Mouse (Mus musculus) MEL (cell line): ENCODE results near the gene Utrn. TPM values are rescaled to one million over a fixed set of nuclear protein-coding genes. Genes with fewer than 3 reads are reported as not detected.

Experiments
- DNase-seq: peaks from one replicate; pipeline ENCODE4 v3.0.0; 2011; ENCODE audit warnings: low read depth, low spot score
- H3K27ac ChIP-seq: 2 replicates; pipeline ENCODE4 v1.5.1; 2012; ENCODE audit warnings: low read depth, mild to moderate bottlenecking, control low read depth, low read length, moderate library complexity; ENCODE audit not compliant: control insufficient read depth
- H3K27me3 ChIP-seq, 2 experiments: fragments of 150-350 bp in 1 of 2; sonication (generic) in 1 of 2; 2 replicates each; pipeline ENCODE4 v1.6.1; 2012; ENCODE audit warnings: low read length in 2 of 2, mild to moderate bottlenecking in 2 of 2, improper control_type of control experiment in 1 of 2, moderate library complexity in 1 of 2; ENCODE audit not compliant: insufficient read depth in 2 of 2, control insufficient read depth in 1 of 2
- H3K36me3 ChIP-seq, 2 experiments: 2 replicates each; pipeline ENCODE4 v1.6.1; 2012 to 2014; ENCODE audit warnings: low read length in 2 of 2, improper control_type of control experiment in 1 of 2, inconsistent platforms in 1 of 2, mild to moderate bottlenecking in 1 of 2; ENCODE audit not compliant: insufficient read depth in 2 of 2, control insufficient read depth in 1 of 2
- H3K4me1 ChIP-seq, 2 experiments: fragments of 150-350 bp in 1 of 2; sonication (generic) in 1 of 2; 2 replicates each; pipeline ENCODE4 v1.6.1; 2012; ENCODE audit warnings: low read length in 2 of 2, improper control_type of control experiment in 1 of 2, mild to moderate bottlenecking in 1 of 2; ENCODE audit not compliant: insufficient read depth in 2 of 2, control insufficient read depth in 1 of 2
- H3K4me3 ChIP-seq, 2 experiments: fragments of 150-350 bp in 1 of 2; sonication (generic) in 1 of 2; 2 replicates each; pipeline ENCODE4 v1.5.1; 2012; ENCODE audit warnings: low read depth in 2 of 2, low read length in 2 of 2, mild to moderate bottlenecking in 2 of 2, moderate library complexity in 2 of 2, control low read depth in 1 of 2, improper control_type of control experiment in 1 of 2; ENCODE audit not compliant: control insufficient read depth in 1 of 2, insufficient read depth in 1 of 2
- H3K79me2 ChIP-seq: 2 replicates; pipeline ENCODE4 v1.6.1; 2012; ENCODE audit warnings: mild to moderate bottlenecking, low read length, moderate library complexity; ENCODE audit not compliant: control insufficient read depth, poor library complexity, insufficient read depth
- H3K9ac ChIP-seq: 2 replicates; pipeline ENCODE4 v1.6.1; 2012; ENCODE audit warnings: low read depth, mild to moderate bottlenecking, control low read depth, low read length, moderate library complexity; ENCODE audit not compliant: control insufficient read depth, poor library complexity, severe bottlenecking
- H3K9me3 ChIP-seq: fragments of 150-350 bp; sonication (generic); replicated peaks from 2 replicates; pipeline ENCODE4 v1.6.1; 2012; ENCODE audit warnings: mild to moderate bottlenecking, low read length, improper control_type of control experiment, moderate library complexity; ENCODE audit not compliant: insufficient read depth
- CHD1 ChIP-seq: IDR thresholded peaks from 2 replicates; pipeline ENCODE4 v1.6.1; 2012; ENCODE audit warnings: low read depth, mild to moderate bottlenecking, inconsistent platforms, low read length, improper control_type of control experiment
- CTCF ChIP-seq, 3 experiments: IDR thresholded peaks in 2 of 3; conservative IDR thresholded peaks in 1 of 3; 2 replicates each; pipeline ENCODE4 v1.5.1; 2011 to 2012; ENCODE audit warnings: low read length in 3 of 3, low read depth in 2 of 3, mild to moderate bottlenecking in 2 of 3, improper control_type of control experiment in 1 of 3, inconsistent platforms in 1 of 3, mixed read lengths in 1 of 3, moderate library complexity in 1 of 3; ENCODE audit not compliant: control insufficient read depth in 1 of 3, insufficient read depth in 1 of 3, poor library complexity in 1 of 3, severe bottlenecking in 1 of 3
- E2F4 ChIP-seq: IDR thresholded peaks from 2 replicates; pipeline ENCODE4 v1.6.1; 2011; ENCODE audit warnings: low read depth, low read length, improper control_type of control experiment, borderline replicate concordance
- MAFK ChIP-seq: IDR thresholded peaks from 2 replicates; pipeline ENCODE4 v1.6.1; 2011; ENCODE audit warnings: low read depth, mild to moderate bottlenecking, low read length, improper control_type of control experiment, borderline replicate concordance
- MAZ ChIP-seq: IDR thresholded peaks from 2 replicates; pipeline ENCODE4 v1.6.1; 2012; ENCODE audit warnings: low read depth, mild to moderate bottlenecking, inconsistent platforms, low read length, improper control_type of control experiment
- MXI1 ChIP-seq: IDR thresholded peaks from 2 replicates; pipeline ENCODE4 v1.6.1; 2011; ENCODE audit warnings: mild to moderate bottlenecking, low read depth, low read length, improper control_type of control experiment
- MYB ChIP-seq: IDR thresholded peaks from 2 replicates; pipeline ENCODE4 v1.6.1; 2011; ENCODE audit warnings: mild to moderate bottlenecking, low read depth, low read length, improper control_type of control experiment
- NELFE ChIP-seq: IDR thresholded peaks from 2 replicates; pipeline ENCODE4 v1.6.1; 2011; ENCODE audit warnings: low read depth, low read length, improper control_type of control experiment
- NRF1 ChIP-seq: IDR thresholded peaks from 2 replicates; pipeline ENCODE4 v1.6.1; 2014; ENCODE audit warnings: low read depth, mild to moderate bottlenecking, inconsistent platforms, low read length, improper control_type of control experiment, moderate library complexity; ENCODE audit not compliant: poor library complexity, insufficient read depth, severe bottlenecking
- POLR2AphosphoS2 ChIP-seq: IDR thresholded peaks from 2 replicates; pipeline ENCODE4 v1.6.1; 2011; ENCODE audit warnings: low read length, improper control_type of control experiment
- POLR2AphosphoS5 ChIP-seq: IDR thresholded peaks from 2 replicates; pipeline ENCODE4 v1.6.1; 2012; ENCODE audit warnings: low read depth, borderline replicate concordance, mild to moderate bottlenecking, inconsistent platforms, low read length, moderate library complexity, mixed read lengths
- RAD21 ChIP-seq: IDR thresholded peaks from 2 replicates; pipeline ENCODE4 v1.6.1; 2011; ENCODE audit warnings: mild to moderate bottlenecking, low read depth, low read length, improper control_type of control experiment
- TAL1 ChIP-seq: IDR thresholded peaks from 2 replicates; pipeline ENCODE4 v1.6.1; 2012; ENCODE audit warnings: mild to moderate bottlenecking, inconsistent platforms, low read length, moderate library complexity, mixed read lengths
- TCF12 ChIP-seq: IDR thresholded peaks from 2 replicates; pipeline ENCODE4 v1.6.1; 2014; ENCODE audit warnings: low read depth, mild to moderate bottlenecking, inconsistent platforms, low read length, improper control_type of control experiment, moderate library complexity
- UBTF ChIP-seq: IDR thresholded peaks from 2 replicates; pipeline ENCODE4 v1.6.1; 2012; ENCODE audit warnings: low read depth, mild to moderate bottlenecking, inconsistent platforms, low read length, improper control_type of control experiment, moderate library complexity, borderline replicate concordance; ENCODE audit not compliant: insufficient read depth
- ZC3H11A ChIP-seq: IDR thresholded peaks from 2 replicates; pipeline ENCODE4 v1.6.1; 2012; ENCODE audit warnings: low read depth, mild to moderate bottlenecking, inconsistent platforms, low read length, improper control_type of control experiment
- ZKSCAN1 ChIP-seq: IDR thresholded peaks from 2 replicates; pipeline ENCODE4 v1.6.1; 2012; ENCODE audit warnings: low read depth, mild to moderate bottlenecking, inconsistent platforms, low read length, improper control_type of control experiment, moderate library complexity
- ZMIZ1 ChIP-seq: IDR thresholded peaks from 2 replicates; pipeline ENCODE4 v1.6.1; 2012; ENCODE audit warnings: low read depth, mild to moderate bottlenecking, inconsistent platforms, low read length, improper control_type of control experiment, moderate library complexity
- ZNF384 ChIP-seq: IDR thresholded peaks from 2 replicates; pipeline ENCODE4 v1.6.1; 2012; ENCODE audit warnings: low read depth, mild to moderate bottlenecking, inconsistent platforms, low read length, improper control_type of control experiment
- polyA plus RNA-seq, 2 experiments: library from polyadenylated mRNA; stranded (reverse) in 1 of 2; unstranded in 1 of 2; fragments of >175 nt in 1 of 2; fragments of >200 nt in 1 of 2; gene quantifications; 2 replicates each; pipeline versions ENCODE4 v1.2.1 to v1.2.4; 2012; ENCODE audit warnings: low replicate concordance in 2 of 2, low read depth in 1 of 2; ENCODE audit not compliant: insufficient read length in 2 of 2, insufficient read depth in 1 of 2, missing spikeins in 1 of 2
- total RNA-seq: library from RNA; depleted of rRNA; stranded (reverse); fragments of 300-350 nt; gene quantifications from 2 replicates; pipeline ENCODE4 v1.2.3, GENCODE M21; 2012

The Utrn gene
- total and polyA plus RNA-seq, 3 experiments, result 2.3 to 4.3 TPM; not detected in 1

DNA sequence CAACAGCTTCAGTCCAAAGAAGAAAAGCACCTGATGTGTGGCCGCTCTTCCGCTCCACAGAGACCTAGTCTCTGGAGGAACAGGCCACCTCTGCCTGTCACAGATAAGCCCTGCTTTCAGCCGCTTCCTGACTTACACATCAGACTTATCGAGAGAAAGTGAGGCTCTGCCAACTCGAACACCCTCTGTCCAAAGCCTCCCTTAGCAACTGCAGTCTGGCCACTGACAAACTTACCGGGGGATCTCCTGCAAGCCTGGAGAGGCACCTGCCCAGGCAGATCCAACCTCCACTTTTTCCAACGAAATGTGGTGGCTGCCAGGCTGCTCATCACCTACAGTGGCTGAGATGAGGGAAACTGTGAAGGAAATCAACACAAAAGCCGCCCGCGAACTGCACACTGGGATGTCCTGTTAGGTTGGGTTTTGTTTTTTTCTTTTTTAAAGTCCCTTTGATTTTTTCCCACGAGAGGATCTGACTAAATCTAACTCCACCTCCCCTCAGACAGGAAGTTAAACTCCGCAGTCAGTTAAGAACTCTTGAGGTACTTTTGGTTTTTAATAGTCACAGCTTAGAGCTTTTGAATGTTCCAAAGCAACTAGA lies 55.9 kb downstream of the Utrn start (continued):
- TF ChIP-seq ZKSCAN1, result peak; percentile 95
- no peak for TF ChIP-seq CTCF (IDR thresholded peaks at IDR 0.05 in 2 of 3, conservative IDR thresholded peaks at IDR 0.05 in 1 of 3; ENCODE audit: control insufficient read depth in 1 of 3, insufficient read depth in 1 of 3, low read depth in 2 of 3, low read length in 3 of 3, poor library complexity in 1 of 3, severe bottlenecking in 1 of 3)
- TF ChIP-seq MAFK, result no peak
- no peak for TF ChIP-seq NRF1
- peak; percentile 88 for TF ChIP-seq TAL1
- peak; percentile 87 for TF ChIP-seq TCF12
- TF ChIP-seq MXI1, result no peak; the same call in 1 of the 2 replicates
- no peak for TF ChIP-seq MAZ
- no peak for TF ChIP-seq E2F4
- no peak for TF ChIP-seq NELFE
- TF ChIP-seq POLR2AphosphoS2, result no peak
- no peak for TF ChIP-seq ZNF384
- TF ChIP-seq UBTF, result 0 out of 2 replicates have a peak, but pooled peaks have one; percentile 28
- no peak for TF ChIP-seq CHD1
- TF ChIP-seq MYB, result no peak

DNA sequence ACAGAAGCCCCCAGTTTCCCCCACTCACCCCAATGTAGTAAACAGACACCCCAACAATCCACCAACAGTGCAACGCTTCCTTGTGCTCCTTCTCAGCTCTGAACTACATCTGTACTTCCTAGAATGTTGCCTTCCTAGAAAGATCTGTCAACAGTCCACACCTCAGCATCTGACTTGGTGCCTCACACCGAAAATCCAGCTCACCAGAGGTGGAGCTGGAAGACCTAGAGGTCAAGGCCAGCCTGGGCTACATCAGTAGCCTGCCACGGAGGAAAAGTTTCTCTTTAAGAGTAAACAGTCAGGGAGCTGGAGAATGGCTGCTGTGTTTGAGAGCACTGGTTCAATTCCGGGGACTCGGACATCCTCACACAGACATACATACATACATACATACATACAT lies 56.5 kb downstream of the Utrn start:
- Histone ChIP-seq H3K4me3 (peak overlapping the region; percentile 35 to 67; a peak in 3 of 4 replicates), H3K4me1 (peaks cover 6 to 23% of the 10 kb centered on the region in 2 experiments), H3K27ac (no peak overlapping the region), H3K9ac (no peak overlapping the region; the same call in 1 of the 2 replicates), H3K79me2 (no peaks in the 10 kb centered on the region), H3K36me3 (peaks cover 0 to 16% of the 10 kb centered on the region in 2 experiments; a peak in 2 of 4 replicates), H3K9me3 (no peaks in the 10 kb centered on the region), H3K27me3 (no peaks in the 10 kb centered on the region)
- no peak for TF ChIP-seq UBTF
- no peak for TF ChIP-seq ZC3H11A
- no peak for TF ChIP-seq MAFK
- TF ChIP-seq RAD21, result no peak
- TF ChIP-seq MXI1, result no peak
- no peak for TF ChIP-seq ZMIZ1
- TF ChIP-seq POLR2AphosphoS5, result no peak
- no peak for TF ChIP-seq MYB
- no peak for DNase-seq
